Comparison of ENCODE assay signal across 16 mouse cellular contexts in genomic region chr5:140196446-140196845, GRCm38 (mm10).
"Had no signal": no experiment of that assay in that cellular context is flagged by ENCODE, and none has a peak within 500 bp of the region (broad histone marks: within the 10 kb centered on the region; RNA-seq: fewer than 3 reads in every experiment).

No protein-coding gene starts in this region.

- H3K36me3 ChIP-seq: neural tube, embryonic 13.5 days; neural tube, embryonic 15.5 days; stomach, embryonic 15.5 days had no signal

- H3K9ac ChIP-seq: neural tube, embryonic 13.5 days; neural tube, embryonic 15.5 days; stomach, embryonic 15.5 days had no signal

- H3K9me3 ChIP-seq: neural tube, embryonic 13.5 days; neural tube, embryonic 15.5 days; stomach, embryonic 15.5 days had no signal

- H3K27me3 ChIP-seq: neural tube, embryonic 13.5 days; neural tube, embryonic 15.5 days; stomach, embryonic 15.5 days had no signal

- H3K4me2 ChIP-seq: neural tube, embryonic 13.5 days; neural tube, embryonic 15.5 days; stomach, embryonic 15.5 days had no signal

- DNase-seq: retina, postnatal 1 day; right cerebral cortex, adult 18-20 months; right cerebral cortex, postnatal 14 days; right cerebral cortex, postnatal 25 days; right cerebral cortex, postnatal 4 days; spleen, adult 18-20 months; thymus, adult 18-20 months; thymus, adult 2 months; thymus, postnatal 14 days; thymus, postnatal 25 days; thymus, postnatal 36 days; thymus, postnatal 4 days had no signal

- H3K27ac ChIP-seq: neural tube, embryonic 13.5 days; neural tube, embryonic 15.5 days; stomach, embryonic 15.5 days; stomach, postnatal 0 days had no signal

- H3K4me1 ChIP-seq: stomach, embryonic 15.5 days had no signal

- H3K4me3 ChIP-seq: neural tube, embryonic 13.5 days; neural tube, embryonic 15.5 days; stomach, embryonic 15.5 days had no signal
